Mouse (Mus musculus) thymus, adult 2 months (tissue): ENCODE measurements around the gene Lsamp. TPM values are rescaled to one million over a fixed set of nuclear protein-coding genes. Genes with fewer than 3 reads are reported as not detected.

Source experiments
- DNase-seq: peaks from one replicate; pipeline ENCODE4 v3.0.0; 2021
- H3K27ac ChIP-seq: fragments of 200-500 bp; 2 replicates; pipeline ENCODE4 v1.5.1; 2012; ENCODE audit warnings: low read length, control low read depth; ENCODE audit not compliant: control insufficient read depth, insufficient read depth
- H3K27me3 ChIP-seq: fragments of 200-500 bp; 2 replicates; pipeline ENCODE4 v1.6.1; 2012; ENCODE audit warnings: mild to moderate bottlenecking, low read length, moderate library complexity, mixed read lengths; ENCODE audit not compliant: control insufficient read depth, insufficient read depth
- H3K36me3 ChIP-seq: fragments of 200-500 bp; 2 replicates; pipeline ENCODE4 v1.6.1; 2012; ENCODE audit warnings: mild to moderate bottlenecking, low read length, moderate library complexity; ENCODE audit not compliant: control insufficient read depth, insufficient read depth
- H3K4me1 ChIP-seq: fragments of 200-500 bp; replicated peaks from 2 replicates; pipeline ENCODE4 v1.6.1; 2012; ENCODE audit warnings: low read length; ENCODE audit not compliant: control insufficient read depth, insufficient read depth
- H3K4me3 ChIP-seq: fragments of 200-500 bp; 2 replicates; pipeline ENCODE4 v1.5.1; 2012; ENCODE audit warnings: mild to moderate bottlenecking, low read length, control low read depth, moderate library complexity; ENCODE audit not compliant: control insufficient read depth, insufficient read depth
- CTCF ChIP-seq: fragments of 200-500 bp; IDR thresholded peaks from 2 replicates; pipeline ENCODE4 v1.5.1; 2012; ENCODE audit warnings: mild to moderate bottlenecking, control low read depth, low read length, moderate library complexity, borderline replicate concordance; ENCODE audit not compliant: control insufficient read depth, poor library complexity, insufficient read depth; ENCODE audit errors: extremely low read depth
- POLR2A ChIP-seq: fragments of 200-500 bp; IDR thresholded peaks from 2 replicates; pipeline ENCODE4 v1.6.1; 2012; ENCODE audit warnings: mild to moderate bottlenecking, low read length, control low read depth, moderate library complexity; ENCODE audit not compliant: control insufficient read depth, poor library complexity, insufficient read depth; ENCODE audit errors: extremely low read depth
- WGBS: fragments of 180-500 bp; shearing (Covaris S2); methylation state at CpG from one replicate; pipeline ENCODE4 v1.1.7; 2018; 5-methylcytosine and 5-hydroxymethylcytosine counted together
- polyA plus RNA-seq: library from polyadenylated mRNA; depleted of rRNA; stranded (reverse); fragments of >200 nt; gene quantifications from 2 replicates; pipeline ENCODE4 v1.2.3, GENCODE M21; 2012

Lsamp gene
- polyA plus RNA-seq, 1 experiment = 0.36 TPM

DNA sequence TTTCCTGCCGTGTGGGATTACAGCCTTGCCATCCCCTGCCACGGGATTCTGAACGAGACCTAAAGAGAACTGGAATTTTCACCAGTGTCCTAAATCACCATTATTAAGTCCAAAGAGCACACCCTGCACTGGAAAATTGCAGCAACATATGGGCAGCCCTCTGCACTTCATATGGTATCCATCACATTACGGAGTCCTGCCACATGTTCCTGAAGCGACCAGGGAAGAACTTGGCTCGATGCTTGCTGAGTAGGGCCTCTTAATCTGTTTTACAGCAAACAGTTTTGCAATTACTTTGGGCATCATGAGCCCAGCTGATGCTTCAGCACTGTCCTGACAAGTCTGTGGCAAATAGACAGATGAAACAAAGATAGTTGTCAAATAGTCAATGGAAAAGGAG is 1836.2 kb downstream of the Lsamp start:
- H3K27ac ChIP-seq = no peak overlapping the region
- 94% methylated on average over 6 of the region's 6 CpGs for WGBS
- no peaks in the 10 kb centered on the region for H3K4me1 ChIP-seq
- DNase-seq = no peak
- no peaks in the 10 kb centered on the region for H3K36me3 ChIP-seq
- no peaks in the 10 kb centered on the region for H3K27me3 ChIP-seq
- TF ChIP-seq POLR2A = no peak
- TF ChIP-seq CTCF = no peak
- H3K4me3 ChIP-seq = no peak overlapping the region

DNA sequence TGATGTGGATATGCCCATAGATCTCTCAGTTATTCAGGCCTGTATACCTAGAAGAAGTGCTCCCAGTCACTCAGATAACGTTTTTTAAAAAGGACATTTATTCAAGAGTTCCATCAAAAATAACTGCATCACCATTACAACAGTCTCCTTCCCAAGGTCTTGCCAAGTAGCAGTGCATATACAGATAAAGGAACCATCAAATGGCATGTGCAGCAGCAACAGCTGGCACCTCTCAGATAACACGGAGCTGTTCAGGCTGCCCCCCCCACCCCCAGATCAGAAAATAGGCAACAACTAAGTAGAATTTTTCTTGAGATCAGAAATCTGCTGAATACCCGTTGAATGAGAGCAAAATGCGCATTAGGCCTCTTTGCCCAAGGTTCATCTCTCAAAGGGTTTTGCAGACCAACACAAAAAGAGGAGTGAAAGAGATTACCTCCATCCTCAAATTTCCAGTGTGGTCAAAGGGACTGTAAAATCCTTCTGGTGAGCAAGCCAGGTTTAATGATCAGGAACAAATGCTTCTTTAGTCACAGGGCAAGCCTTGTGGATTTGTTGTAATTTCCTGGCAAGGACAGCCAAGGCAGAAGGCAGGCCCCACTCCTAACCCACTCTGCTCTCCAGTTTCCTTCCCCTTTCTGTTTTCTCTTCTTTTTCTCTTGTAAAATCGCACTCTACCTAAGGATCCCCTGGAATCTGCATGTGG is 1842.9 kb downstream of the Lsamp start:
- Histone ChIP-seq H3K4me3 (no peak overlapping the region), H3K36me3 (no peaks in the 10 kb centered on the region), H3K27ac (no peak overlapping the region), H3K4me1 (no peaks in the 10 kb centered on the region), H3K27me3 (no peaks in the 10 kb centered on the region)
- 60% methylated on average over 5 of the region's 5 CpGs for WGBS
- TF ChIP-seq CTCF (no peak), POLR2A (no peak)
- no peak for DNase-seq

DNA sequence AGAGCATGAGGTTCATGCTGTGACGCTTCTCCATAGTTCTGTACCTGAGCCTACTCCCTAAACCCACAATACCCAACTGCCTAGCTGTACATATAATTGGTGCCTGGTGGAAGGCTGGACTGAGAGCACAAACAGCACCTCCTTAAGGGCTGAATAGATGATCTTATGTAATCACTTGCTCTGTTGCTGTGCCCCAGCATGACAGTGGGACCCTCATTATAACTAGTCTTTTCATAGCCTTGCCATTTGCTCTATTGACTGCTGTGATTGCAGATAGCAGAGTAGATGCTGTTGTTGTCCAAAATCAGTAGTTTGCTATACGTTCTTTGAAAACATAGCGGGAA is 1843.4 kb downstream of the Lsamp start:
- H3K36me3 ChIP-seq = no peaks in the 10 kb centered on the region
- DNase-seq = no peak
- no peak overlapping the region for H3K4me3 ChIP-seq
- no peaks in the 10 kb centered on the region for H3K27me3 ChIP-seq
- no peak for TF ChIP-seq CTCF
- TF ChIP-seq POLR2A = no peak
- H3K27ac ChIP-seq = no peak overlapping the region
- WGBS = 84% methylated on average over 3 of the region's 3 CpGs
- H3K4me1 ChIP-seq = no peaks in the 10 kb centered on the region

DNA sequence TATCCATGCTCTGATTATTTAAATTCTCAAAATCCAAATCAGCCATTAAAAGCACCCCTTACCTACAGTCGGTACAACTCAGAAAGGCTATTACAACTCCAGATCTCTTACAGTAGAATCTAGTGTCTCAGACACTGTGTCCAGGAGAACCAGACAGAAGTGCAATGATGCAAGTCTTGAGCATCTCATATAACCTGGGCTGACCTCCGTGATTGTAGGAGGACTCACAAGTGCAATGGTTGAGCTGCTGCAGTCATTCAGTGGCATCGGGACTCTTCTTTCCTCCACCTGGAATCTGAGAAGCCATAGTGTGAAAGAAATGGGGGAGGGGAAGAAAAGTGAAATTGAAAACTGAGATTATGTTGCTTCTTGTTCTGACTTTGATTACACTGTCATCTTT is 1850.5 kb downstream of the Lsamp start:
- Histone ChIP-seq H3K4me3 (no peak overlapping the region), H3K27ac (no peak overlapping the region), H3K4me1 (no peaks in the 10 kb centered on the region), H3K27me3 (no peaks in the 10 kb centered on the region), H3K36me3 (no peaks in the 10 kb centered on the region)
- no peak for DNase-seq
- WGBS = 79% methylated on average over 3 of the region's 3 CpGs
- TF ChIP-seq CTCF (no peak), POLR2A (no peak)

DNA sequence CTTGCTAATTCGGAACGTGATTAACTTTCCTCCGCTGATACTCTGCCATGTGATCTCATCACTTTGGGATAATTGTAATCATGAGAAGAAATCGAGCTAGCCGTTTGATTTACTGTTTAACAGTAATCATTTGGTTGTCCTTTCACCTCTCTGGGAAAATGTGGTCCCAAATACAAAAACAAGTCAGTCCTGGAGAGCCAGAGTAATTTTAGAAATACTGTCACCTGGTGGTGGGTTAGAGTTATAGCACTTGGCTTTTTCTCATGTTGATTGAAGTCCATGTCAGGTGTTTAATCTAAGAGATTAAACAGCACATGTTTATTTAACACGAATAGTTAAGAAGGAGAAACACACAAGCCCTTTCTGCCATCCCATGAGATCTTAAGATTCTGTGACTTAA is 1851.6 kb downstream of the Lsamp start:
- no peak overlapping the region for H3K4me3 ChIP-seq
- DNase-seq = no peak
- WGBS = 65% methylated on average over 6 of the region's 6 CpGs

DNA sequence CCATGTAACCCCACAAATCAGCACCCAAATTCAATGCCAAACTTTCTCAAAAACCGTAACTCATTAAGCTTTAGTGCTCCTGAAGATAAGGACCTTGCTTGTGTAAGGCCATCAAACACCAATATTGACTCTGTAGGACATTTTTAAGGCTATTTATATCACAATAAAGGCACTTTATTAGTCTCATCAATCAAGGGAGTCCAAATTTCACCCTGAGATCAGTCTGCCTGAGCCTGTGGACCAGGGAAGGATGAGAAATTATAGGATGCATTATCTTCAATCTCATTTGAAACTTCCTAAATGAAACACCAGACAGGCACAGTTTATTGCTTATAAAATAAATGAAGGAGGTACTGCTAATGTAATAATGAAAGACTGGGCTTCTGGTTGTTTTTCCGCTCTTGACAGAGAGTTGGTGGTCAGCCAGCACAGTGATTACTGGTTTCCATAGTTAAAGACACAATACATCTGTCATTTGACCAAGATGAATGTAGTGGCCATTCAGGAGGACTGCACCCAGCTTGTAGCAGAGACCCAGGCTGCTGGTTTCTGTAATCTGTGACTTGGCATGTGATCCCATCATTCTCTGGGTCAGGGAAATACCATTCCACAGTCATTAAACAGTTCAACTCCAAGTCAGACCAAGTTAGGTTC is 1855.7 kb downstream of the Lsamp start:
- Histone ChIP-seq H3K4me3 (no peak overlapping the region), H3K4me1 (no peaks in the 10 kb centered on the region), H3K27me3 (no peaks in the 10 kb centered on the region), H3K36me3 (no peaks in the 10 kb centered on the region), H3K27ac (no peak overlapping the region)
- WGBS = 84% methylated on average over 2 of the region's 2 CpGs
- TF ChIP-seq CTCF = no peak
- no peak for TF ChIP-seq POLR2A
- no peak for DNase-seq

More for the DNA sequence above, 1851.6 kb downstream of the Lsamp start:
- H3K27ac ChIP-seq = no peak overlapping the region
- TF ChIP-seq POLR2A = no peak
- no peak for TF ChIP-seq CTCF
- no peaks in the 10 kb centered on the region for H3K4me1 ChIP-seq
- no peaks in the 10 kb centered on the region for H3K36me3 ChIP-seq
- no peaks in the 10 kb centered on the region for H3K27me3 ChIP-seq

DNA sequence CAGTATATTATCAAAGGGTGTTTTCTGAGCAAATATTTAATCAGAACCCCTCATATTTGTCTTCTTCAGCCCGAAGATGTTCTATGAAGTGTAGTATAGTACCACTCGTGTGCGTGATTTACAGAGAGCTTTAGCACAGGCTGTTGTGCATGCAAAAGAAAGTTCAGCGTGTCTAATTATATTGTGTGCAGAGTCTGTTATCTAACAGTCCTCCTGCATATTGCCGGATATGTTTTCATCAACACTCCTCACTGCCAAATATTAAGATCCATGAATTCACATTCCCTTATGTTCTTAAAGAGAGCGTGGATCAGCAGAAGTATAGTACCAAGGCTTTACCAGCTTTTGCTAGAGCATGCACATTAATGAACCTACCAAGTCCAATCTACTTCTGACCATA is 1862.7 kb downstream of the Lsamp start:
- DNase-seq = no peak
- TF ChIP-seq POLR2A (no peak), CTCF (no peak)
- WGBS = 93% methylated on average over 6 of the region's 6 CpGs
- Histone ChIP-seq H3K27me3 (no peaks in the 10 kb centered on the region), H3K4me3 (no peak overlapping the region), H3K36me3 (no peaks in the 10 kb centered on the region), H3K27ac (no peak overlapping the region), H3K4me1 (no peaks in the 10 kb centered on the region)
